ENCODE assay signal across 8 mouse cellular contexts in the genomic region with DNA sequence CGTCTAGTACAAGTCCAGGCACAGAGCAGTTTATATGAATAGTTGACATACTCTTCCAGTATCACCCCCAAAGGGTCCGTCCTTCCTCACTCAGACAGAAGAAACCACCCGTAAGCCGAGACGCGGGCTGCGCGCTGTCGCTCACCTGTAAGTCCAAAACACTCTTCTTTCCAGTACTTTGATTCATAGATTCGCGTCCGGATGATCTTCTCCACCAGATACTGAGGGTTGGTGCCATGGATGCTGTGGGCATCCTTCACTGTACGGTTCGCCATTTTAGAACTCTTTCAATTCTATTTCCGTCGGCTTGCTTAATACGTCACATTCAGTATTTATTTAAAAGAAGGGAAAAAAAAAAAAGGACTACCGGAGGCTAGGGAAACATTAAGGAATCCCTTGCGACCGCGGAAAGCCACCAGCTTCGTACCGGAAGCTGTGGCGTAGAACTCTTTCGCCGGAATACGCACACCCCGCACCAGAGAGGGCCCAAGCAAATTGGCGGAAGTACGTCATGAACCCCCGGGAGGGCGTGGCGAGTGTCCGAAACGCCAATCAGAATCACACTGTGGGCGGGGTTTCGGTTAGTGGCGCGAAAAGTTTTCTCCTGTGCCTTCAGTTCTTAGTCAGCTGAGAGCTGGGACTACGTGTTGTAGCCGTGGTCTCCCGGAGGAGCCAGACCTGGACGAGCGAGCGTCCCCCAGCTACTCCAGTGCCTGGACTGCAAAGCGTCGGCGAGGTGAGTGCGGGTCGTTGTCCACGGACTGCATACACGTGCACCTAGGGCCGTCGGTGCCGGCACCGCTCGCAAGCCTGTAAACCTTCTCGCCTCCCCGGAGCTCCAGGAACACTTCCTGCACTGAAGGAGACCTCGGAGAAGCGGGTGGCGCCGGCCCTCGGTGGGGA. TPM values are rescaled to one million over a fixed set of nuclear protein-coding genes. Genes with fewer than 3 reads are reported as not detected.
DNase-seq lines count a peak whose midpoint lies in the region; ATAC-seq and TF ChIP-seq lines count a peak whose summit lies in the region.

Gene Prpf38a (minus strand): TSS at position 497 of the 903 bp plus-strand sequence.
Gene Orc1 (plus strand): TSS at position 584 of the 903 bp plus-strand sequence.

- WGBS in forebrain, embryonic 10.5 days, result under 1% methylated on average over 64 of the region's 64 CpGs
- WGBS in heart, embryonic 15.5 days, result under 1% methylated on average over 64 of the region's 64 CpGs
- under 1% methylated on average over 64 of the region's 64 CpGs for WGBS in liver, embryonic 14.5 days (ENCODE audit: insufficient replicate concordance)
- WGBS in neural tube, embryonic 11.5 days, result under 1% methylated on average over 64 of the region's 64 CpGs
- WGBS in stomach, postnatal 0 days, result under 1% methylated on average over 64 of the region's 64 CpGs

- peaks cover 62% of the 10 kb centered on the region for H3K36me3 ChIP-seq in forebrain, embryonic 10.5 days (replicated peaks)
- H3K36me3 ChIP-seq in heart, embryonic 15.5 days, result peaks cover 15% of the 10 kb centered on the region
- peaks cover 23% of the 10 kb centered on the region for H3K36me3 ChIP-seq in liver, embryonic 14.5 days (replicated peaks; ENCODE audit: control insufficient read depth, insufficient read depth, low read depth)
- H3K36me3 ChIP-seq in neural tube, embryonic 11.5 days (ENCODE audit: control insufficient read depth, insufficient read depth, low read length), result 0 out of 2 replicates have a peak, but pooled peaks cover 2% of the 10 kb centered on the region
- peaks cover 7% of the 10 kb centered on the region; the same call in 1 of the 2 replicates for H3K36me3 ChIP-seq in stomach, postnatal 0 days (ENCODE audit: control insufficient read depth, insufficient read depth, low read length)

- no peaks in the 10 kb centered on the region; the same call in 1 of the 2 replicates for H3K9me3 ChIP-seq in forebrain, embryonic 10.5 days
- H3K9me3 ChIP-seq in heart, embryonic 15.5 days (replicated peaks), result no peaks in the 10 kb centered on the region
- H3K9me3 ChIP-seq in liver, embryonic 14.5 days (ENCODE audit: control insufficient read depth, low read length), result no peaks in the 10 kb centered on the region
- H3K9me3 ChIP-seq in neural tube, embryonic 11.5 days (ENCODE audit: control insufficient read depth, low read length), result no peaks in the 10 kb centered on the region
- H3K9me3 ChIP-seq in stomach, postnatal 0 days (ENCODE audit: control insufficient read depth, low read length), result no peaks in the 10 kb centered on the region

- TF ChIP-seq CTCF in liver, embryonic 14.5 days (IDR thresholded peaks at IDR 0.05; ENCODE audit: low read depth), result no peak
- TF ChIP-seq CTCF in stomach, postnatal 0 days (IDR thresholded peaks at IDR 0.05; ENCODE audit: low read depth), result no peak

- TF ChIP-seq EP300 in liver, embryonic 14.5 days (IDR thresholded peaks at IDR 0.05; ENCODE audit: low read depth), result no peak; the same call in 1 of the 2 replicates
- TF ChIP-seq EP300 in stomach, postnatal 0 days (optimal IDR thresholded peaks at IDR 0.05), result peak; percentile 36

- H3K4me3 ChIP-seq in forebrain, embryonic 10.5 days, result peak within 1 kb of the TSS; percentile 77
- peak within 1 kb of the TSS; percentile 84 for H3K4me3 ChIP-seq in heart, embryonic 15.5 days
- H3K4me3 ChIP-seq in liver, embryonic 14.5 days (ENCODE audit: insufficient read depth in 1 of 2, low read depth in 2 of 2, low read length in 2 of 2), result peak within 1 kb of the TSS; percentile 82 to 97
- peak within 1 kb of the TSS; percentile 55 for H3K4me3 ChIP-seq in neural tube, embryonic 11.5 days (ENCODE audit: low read depth, low read length)
- peak within 1 kb of the TSS; percentile 81 for H3K4me3 ChIP-seq in stomach, postnatal 0 days (ENCODE audit: low read depth, low read length)

- peak; percentile 96 to 99 for DNase-seq in CD8-positive naive resting alpha-beta T cell, adult 2 months (ENCODE audit: low read depth in 2 of 2, low spot score in 2 of 2)
- peak; percentile 99 for DNase-seq in c-Kit-positive CD71-negative TER-119-negative erythroid progenitor cells, embryonic 14.5 days (ENCODE audit: low read depth)
- DNase-seq in forebrain, embryonic 10.5 days (ENCODE audit: extremely low spot score, low spot score), result peak; percentile 98
- DNase-seq in kidney, postnatal 25 days, result peak; percentile 98 to 99
- peak; percentile 96 to 98 (median 97) for DNase-seq in liver, embryonic 14.5 days (ENCODE audit: low read depth in 3 of 3, low spot score in 3 of 3)
- peak; percentile 98 for DNase-seq in neural tube, embryonic 11.5 days (ENCODE audit: low spot score)
- DNase-seq in stomach, postnatal 0 days (ENCODE audit: low spot score), result peak; percentile 98

- peak; percentile 98 for ATAC-seq in heart, embryonic 15.5 days (replicated peaks; ENCODE audit: insufficient number of reproducible peaks, insufficient read depth, low FRiP score, low read depth)
- peak; percentile 97 for ATAC-seq in liver, embryonic 14.5 days (ENCODE audit: insufficient read depth)
- ATAC-seq in neural tube, embryonic 11.5 days (ENCODE audit: insufficient read depth, low FRiP score, low TSS enrichment), result peak; percentile 98
- ATAC-seq in stomach, postnatal 0 days (ENCODE audit: low FRiP score, low TSS enrichment), result peak; percentile 99

- peak within 1 kb of the TSS; percentile 86 for H3K27ac ChIP-seq in forebrain, embryonic 10.5 days
- peak within 1 kb of the TSS; percentile 72 for H3K27ac ChIP-seq in heart, embryonic 15.5 days
- H3K27ac ChIP-seq in liver, embryonic 14.5 days, result peak within 1 kb of the TSS; percentile 76
- H3K27ac ChIP-seq in neural tube, embryonic 11.5 days (ENCODE audit: low read depth, low read length), result peak within 1 kb of the TSS; percentile 60
- peak within 1 kb of the TSS; percentile 78 for H3K27ac ChIP-seq in stomach, postnatal 0 days (replicated peaks)

- peaks cover 32% of the 10 kb centered on the region for H3K4me1 ChIP-seq in forebrain, embryonic 10.5 days
- peaks cover 22% of the 10 kb centered on the region for H3K4me1 ChIP-seq in heart, embryonic 15.5 days (replicated peaks)
- peaks cover 16 to 18% of the 10 kb centered on the region in 2 experiments for H3K4me1 ChIP-seq in liver, embryonic 14.5 days (replicated peaks; ENCODE audit: control insufficient read depth in 2 of 2, insufficient read depth in 2 of 2, low read length in 1 of 2)
- H3K4me1 ChIP-seq in neural tube, embryonic 11.5 days (ENCODE audit: control insufficient read depth, insufficient read depth, low read length), result peaks cover 6% of the 10 kb centered on the region
- no peaks in the 10 kb centered on the region for H3K4me1 ChIP-seq in stomach, postnatal 0 days (replicated peaks; ENCODE audit: control insufficient read depth, insufficient read depth)

- no peaks in the 10 kb centered on the region for H3K27me3 ChIP-seq in forebrain, embryonic 10.5 days (ENCODE audit: poor library complexity, severe bottlenecking)
- no peaks in the 10 kb centered on the region for H3K27me3 ChIP-seq in heart, embryonic 15.5 days
- no peaks in the 10 kb centered on the region for H3K27me3 ChIP-seq in liver, embryonic 14.5 days (ENCODE audit: control insufficient read depth, insufficient read depth, low read length)
- H3K27me3 ChIP-seq in neural tube, embryonic 11.5 days (ENCODE audit: control insufficient read depth, insufficient read depth, low read length), result no peaks in the 10 kb centered on the region
- no peaks in the 10 kb centered on the region for H3K27me3 ChIP-seq in stomach, postnatal 0 days (ENCODE audit: control insufficient read depth, insufficient read depth, low read length)

- peak within 1 kb of the TSS; percentile 72 for H3K9ac ChIP-seq in heart, embryonic 15.5 days
- peak within 1 kb of the TSS; percentile 86 for H3K9ac ChIP-seq in liver, embryonic 14.5 days (replicated peaks)
- H3K9ac ChIP-seq in neural tube, embryonic 11.5 days (ENCODE audit: low read length), result peak within 1 kb of the TSS; percentile 64
- H3K9ac ChIP-seq in stomach, postnatal 0 days (ENCODE audit: low read length), result peak within 1 kb of the TSS; percentile 72

- H3K4me2 ChIP-seq in heart, embryonic 15.5 days, result peak within 1 kb of the TSS; percentile 91
- H3K4me2 ChIP-seq in liver, embryonic 14.5 days (ENCODE audit: low read depth), result peak within 1 kb of the TSS; percentile 81
- peak within 1 kb of the TSS; percentile 78 for H3K4me2 ChIP-seq in neural tube, embryonic 11.5 days (ENCODE audit: low read depth)
- H3K4me2 ChIP-seq in stomach, postnatal 0 days (replicated peaks; ENCODE audit: low read depth), result peak within 1 kb of the TSS; percentile 76

RNA-seq across cellular contexts. Expression of gene Prpf38a, which starts in this region (rescaled TPM):
- polyA plus RNA-seq in forebrain, embryonic 10.5 days (2016; fragmentation: Nextera tagmentation; extraction: Ambion mirVana), result 130 and 136 TPM in 2 replicates
- polyA plus RNA-seq in heart, embryonic 15.5 days (2015; fragmentation: Nextera tagmentation; extraction: Ambion mirVana), result 53.3 and 56.1 TPM in 2 replicates
- polyA plus RNA-seq in liver, embryonic 14.5 days (2012; rRNA removed), result 11.0 and 22.7 TPM in 2 replicates
- 41.8 and 45.1 TPM in 2 replicates for polyA plus RNA-seq in liver, embryonic 14.5 days (2014; fragmentation: Nextera tagmentation; extraction: Ambion mirVana)
- 114 and 119 TPM in 2 replicates for polyA plus RNA-seq in neural tube, embryonic 11.5 days (2014; fragmentation: Nextera tagmentation; extraction: Ambion mirVana)
- 44.4 and 45.5 TPM in 2 replicates for polyA plus RNA-seq in stomach, postnatal 0 days (2015; fragmentation: Nextera tagmentation; extraction: Ambion mirVana)

RNA-seq across cellular contexts. Expression of gene Orc1, which starts in this region (rescaled TPM):
- 25.0 and 27.1 TPM in 2 replicates for polyA plus RNA-seq in forebrain, embryonic 10.5 days (2016; fragmentation: Nextera tagmentation; extraction: Ambion mirVana)
- polyA plus RNA-seq in heart, embryonic 15.5 days (2015; fragmentation: Nextera tagmentation; extraction: Ambion mirVana), result 3.1 and 4.7 TPM in 2 replicates
- 8.2 and 11.2 TPM in 2 replicates for polyA plus RNA-seq in liver, embryonic 14.5 days (2012; rRNA removed)
- polyA plus RNA-seq in liver, embryonic 14.5 days (2014; fragmentation: Nextera tagmentation; extraction: Ambion mirVana), result 19.5 and 21.6 TPM in 2 replicates
- polyA plus RNA-seq in neural tube, embryonic 11.5 days (2014; fragmentation: Nextera tagmentation; extraction: Ambion mirVana), result 15.2 and 16.5 TPM in 2 replicates
- 1.8 and 2.6 TPM in 2 replicates for polyA plus RNA-seq in stomach, postnatal 0 days (2015; fragmentation: Nextera tagmentation; extraction: Ambion mirVana)

Comparison
In these comparisons a context has a peak if more than half of its experiments do, and no peak if none do; other contexts are left out.
1. Peak in every context shown above with its lines: DNase-seq, ATAC-seq, H3K4me3 ChIP-seq and H3K27ac ChIP-seq.